Mouse (Mus musculus) kidney, adult 18-20 months (tissue): Measurements from ENCODE around the gene Hc.
A peak's percentile ranks its signal among the peaks of the same experiment; 100 is the strongest.

Experiments
- DNase-seq: peaks from one replicate; pipeline ENCODE4 v3.0.0; 2021

The Hc gene

GRCm38 (mm10) chr2:35061338-35061737, at the start of gene Hc:
Hc (minus strand) TSS chr2:35061438.
- DNase-seq = no peak

- DNase-seq = no peak
These were observed 49.3 kb upstream of the Hc start for GRCm38 (mm10) chr2:35110521-35110920.

- DNase-seq = no peak
These were observed 48.7 kb upstream of the Hc start for GRCm38 (mm10) chr2:35109924-35110304.

- peak; percentile 98 for DNase-seq
These were observed 48.1 kb upstream of the Hc start, which contains the start of gene Cntrl for GRCm38 (mm10) chr2:35109141-35109923. Cntrl (plus strand) TSS chr2:35109492.

GRCm38 (mm10) chr2:35108712-35109111, 47.5 kb upstream of the Hc start:
- DNase-seq = no peak

- no peak for DNase-seq
These were observed 46.9 kb upstream of the Hc start for GRCm38 (mm10) chr2:35107984-35108635.

- DNase-seq = no peak
These were observed 43.6 kb upstream of the Hc start for GRCm38 (mm10) chr2:35104843-35105242.

- DNase-seq = no peak
These were observed 42.3 kb upstream of the Hc start for GRCm38 (mm10) chr2:35103558-35103957.

GRCm38 (mm10) chr2:35102777-35103176, 41.5 kb upstream of the Hc start:
- DNase-seq = no peak

- no peak for DNase-seq
These were observed 40.2 kb upstream of the Hc start, which contains the start of gene AI182371 for GRCm38 (mm10) chr2:35101443-35101842. AI182371 (minus strand) TSS chr2:35101543.

- no peak for DNase-seq
These were observed 39.3 kb upstream of the Hc start for GRCm38 (mm10) chr2:35100529-35100928.

GRCm38 (mm10) chr2:35087418-35087817, 26.2 kb upstream of the Hc start:
- no peak for DNase-seq

- DNase-seq = no peak
These were observed 17.9 kb upstream of the Hc start for GRCm38 (mm10) chr2:35079166-35079565.

GRCm38 (mm10) chr2:35074328-35074727, 13.1 kb upstream of the Hc start:
- DNase-seq = no peak

- DNase-seq = no peak
These were observed 11.3 kb upstream of the Hc start for GRCm38 (mm10) chr2:35072547-35072946.

GRCm38 (mm10) chr2:35070275-35070674, 9.0 kb upstream of the Hc start:
- no peak for DNase-seq

- no peak for DNase-seq
These were observed 7.9 kb upstream of the Hc start for GRCm38 (mm10) chr2:35069124-35069523.

GRCm38 (mm10) chr2:35067117-35067516, 5.9 kb upstream of the Hc start:
- no peak for DNase-seq

GRCm38 (mm10) chr2:35066525-35067082, 5.4 kb upstream of the Hc start:
- DNase-seq = no peak

- no peak for DNase-seq
These were observed 2.2 kb upstream of the Hc start for GRCm38 (mm10) chr2:35063333-35064030.

GRCm38 (mm10) chr2:35060897-35061296, 341 bp downstream of the Hc start:
- DNase-seq = no peak

- no peak for DNase-seq
These were observed 982 bp downstream of the Hc start for GRCm38 (mm10) chr2:35060256-35060655.

GRCm38 (mm10) chr2:35058325-35058724, 2.9 kb downstream of the Hc start:
- no peak for DNase-seq
